Mouse (Mus musculus) kidney, postnatal 0 days (tissue): Measurements from ENCODE around the gene Rpl38. TPM values are rescaled to one million over a fixed set of nuclear protein-coding genes. Genes with fewer than 3 reads are reported as not detected.

Experiments
- ATAC-seq: fragments of 200-750 bp; cut with Nextera tagmentation; replicated peaks from 2 replicates; pipeline ENCODE4 v1.8.0; 2017; ENCODE audit warnings: low read depth, moderate number of reproducible peaks, moderate TSS enrichment, moderate library complexity; ENCODE audit not compliant: low FRiP score
- DNase-seq: peaks from one replicate; pipeline ENCODE4 v3.0.0-alpha.2; 2016; ENCODE audit warnings: low spot score
- H3K27ac ChIP-seq: fragments of 300-500 bp; sonication (generic); 2 replicates; pipeline ENCODE4 v1.5.1; 2014; ENCODE audit warnings: mild to moderate bottlenecking
- H3K27me3 ChIP-seq: fragments of 300-500 bp; sonication (generic); 2 replicates; pipeline ENCODE4 v1.6.1; 2014; ENCODE audit warnings: low read length, mixed read lengths; ENCODE audit not compliant: insufficient read depth
- H3K36me3 ChIP-seq: fragments of 300-500 bp; sonication (generic); 2 replicates; pipeline ENCODE4 v1.6.1; 2014; ENCODE audit warnings: low read length, mixed read lengths; ENCODE audit not compliant: insufficient read depth
- H3K4me1 ChIP-seq: fragments of 300-500 bp; sonication (generic); replicated peaks from 2 replicates; pipeline ENCODE4 v1.6.1; 2014; ENCODE audit warnings: antibody characterized with exemption, low read length, mixed read lengths; ENCODE audit not compliant: insufficient read depth
- H3K4me2 ChIP-seq: fragments of 300-500 bp; sonication (generic); 2 replicates; pipeline ENCODE4 v1.6.1; 2014; ENCODE audit warnings: mild to moderate bottlenecking, low read length, moderate library complexity, mixed read lengths
- H3K4me3 ChIP-seq: fragments of 300-500 bp; sonication (generic); replicated peaks from 2 replicates; pipeline ENCODE4 v1.5.1; 2014; ENCODE audit warnings: low read depth, low read length
- H3K9ac ChIP-seq: fragments of 300-500 bp; sonication (generic); 2 replicates; pipeline ENCODE4 v1.6.1; 2014; ENCODE audit warnings: low read depth, low read length
- H3K9me3 ChIP-seq: fragments of 300-500 bp; sonication (generic); replicated peaks from 2 replicates; pipeline ENCODE4 v1.6.1; 2016; ENCODE audit warnings: low read length, inconsistent platforms, mixed read lengths
- CTCF ChIP-seq: IDR thresholded peaks from 2 replicates; pipeline ENCODE4 v1.5.1; 2016; ENCODE audit warnings: antibody characterized with exemption, low read depth, mild to moderate bottlenecking, moderate library complexity
- WGBS: fragments of 180-500 bp; shearing (Covaris S2); extraction: QIAGEN DNeasy Blood & Tissue Kit; methylation state at CpG from one replicate; pipeline ENCODE4 v1.1.7; 2014; 5-methylcytosine and 5-hydroxymethylcytosine counted together
- polyA plus RNA-seq: library from polyadenylated mRNA; unstranded; fragments of >200 nt; fragmentation: Nextera tagmentation; extraction: Ambion mirVana; gene quantifications from 2 replicates; pipeline ENCODE4 v1.2.1, GENCODE M21; 2015

The Rpl38 gene
- polyA plus RNA-seq, 1 experiment from 2014 or later: 1,429 TPM

DNA sequence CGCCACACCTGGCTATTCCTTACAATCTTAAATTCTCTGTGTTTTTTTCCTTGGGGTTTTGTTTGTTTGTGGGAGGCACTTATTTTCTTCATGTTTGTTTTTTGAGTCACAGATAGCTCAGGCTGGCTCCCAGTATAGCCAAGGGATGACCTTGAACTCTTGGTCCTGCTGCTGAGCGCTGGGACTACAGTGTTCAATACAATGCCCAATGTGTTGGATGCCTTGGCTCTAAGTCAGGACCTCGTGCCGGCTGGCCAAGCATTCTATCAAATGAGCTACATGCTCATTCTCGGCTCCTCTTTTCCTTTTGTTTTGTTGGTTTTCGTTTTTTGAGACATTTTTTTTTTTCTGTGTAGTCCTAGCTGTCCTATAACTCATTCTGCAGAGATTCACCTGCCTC is 25.1 kb downstream of the Rpl38 start:
- TF ChIP-seq CTCF: no peak
- DNase-seq: no peak
- Histone ChIP-seq H3K9ac (no peak overlapping the region), H3K4me3 (no peak overlapping the region), H3K27ac (no peak overlapping the region), H3K4me1 (no peaks in the 10 kb centered on the region), H3K4me2 (no peak overlapping the region), H3K36me3 (no peaks in the 10 kb centered on the region), H3K27me3 (no peaks in the 10 kb centered on the region), H3K9me3 (no peaks in the 10 kb centered on the region)
- ATAC-seq: no peak
- 94% methylated on average over 6 of the region's 6 CpGs for WGBS

DNA sequence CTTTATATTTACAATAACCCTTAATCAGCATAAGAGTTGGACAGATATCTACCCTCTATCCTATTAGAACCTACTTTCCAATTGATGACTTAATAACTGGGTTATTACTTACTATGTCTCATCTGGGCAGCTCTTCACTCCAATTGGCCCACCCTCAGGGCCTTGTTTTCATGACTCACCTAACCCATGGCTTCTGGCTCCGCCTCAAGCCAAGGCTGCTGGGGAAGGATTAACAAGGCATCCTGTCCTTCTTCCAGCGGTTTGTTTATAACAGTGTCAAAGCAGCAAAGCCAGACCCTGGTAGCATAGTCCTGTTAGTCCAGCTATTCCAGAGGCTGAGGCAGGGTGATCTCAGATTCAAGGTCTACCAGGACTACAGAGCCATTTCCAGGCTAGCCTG is 26.1 kb downstream of the Rpl38 start:
- no peak for ATAC-seq
- TF ChIP-seq CTCF: no peak
- Histone ChIP-seq H3K27me3 (no peaks in the 10 kb centered on the region), H3K36me3 (no peaks in the 10 kb centered on the region), H3K4me2 (no peak overlapping the region), H3K4me3 (no peak overlapping the region), H3K27ac (no peak overlapping the region), H3K9ac (no peak overlapping the region), H3K4me1 (no peaks in the 10 kb centered on the region), H3K9me3 (no peaks in the 10 kb centered on the region)
- DNase-seq: no peak
- WGBS: 87% methylated on average over 2 of the region's 2 CpGs

DNA sequence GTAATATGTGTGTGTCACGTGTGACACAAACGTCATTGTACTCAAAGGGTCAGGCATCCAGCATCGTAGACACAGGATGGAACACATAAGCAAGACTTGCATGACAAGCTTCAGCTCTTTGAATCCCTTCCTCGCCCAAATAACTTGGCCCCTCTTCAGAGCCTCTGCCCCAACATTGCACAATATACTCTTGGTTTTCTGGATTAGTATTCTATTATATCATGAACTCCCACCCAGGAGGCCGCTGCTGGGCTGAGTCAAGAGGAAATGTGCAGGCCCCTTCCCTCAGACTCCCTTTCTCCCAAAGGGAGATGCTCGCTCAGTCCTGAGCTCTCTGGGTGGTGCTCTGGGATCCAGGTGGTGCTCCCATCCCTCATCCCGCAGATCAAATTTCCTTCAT is 30.2 kb downstream of the Rpl38 start:
- H3K9ac ChIP-seq: no peak overlapping the region
- no peak overlapping the region for H3K4me2 ChIP-seq
- no peaks in the 10 kb centered on the region for H3K4me1 ChIP-seq
- DNase-seq (no peak), ATAC-seq (no peak)
- H3K36me3 ChIP-seq: no peaks in the 10 kb centered on the region
- TF ChIP-seq CTCF: no peak
- no peaks in the 10 kb centered on the region for H3K9me3 ChIP-seq
- no peaks in the 10 kb centered on the region for H3K27me3 ChIP-seq
- 93% methylated on average over 7 of the region's 7 CpGs for WGBS
- no peak overlapping the region for H3K4me3 ChIP-seq
- no peak overlapping the region for H3K27ac ChIP-seq

DNA sequence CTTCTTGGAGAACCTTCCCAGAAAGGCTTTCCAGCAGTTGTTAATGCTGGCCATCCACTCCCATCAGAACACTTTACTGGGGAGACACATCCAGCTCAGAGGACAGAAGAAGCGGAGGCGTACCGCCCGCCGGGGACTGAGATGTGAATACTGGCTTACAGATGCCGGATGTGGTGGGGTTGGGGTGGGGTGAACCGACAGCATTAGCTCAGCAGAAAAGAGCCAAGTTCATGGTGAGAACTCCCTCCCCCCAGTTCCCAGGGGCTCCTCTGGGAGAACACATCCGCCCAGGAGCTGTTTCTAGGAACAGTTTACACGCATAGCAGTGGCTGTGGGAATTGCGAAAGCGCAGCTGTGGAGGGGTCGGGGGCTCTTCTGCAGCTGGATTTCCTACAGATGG is 31.2 kb downstream of the Rpl38 start:
- Histone ChIP-seq H3K36me3 (no peaks in the 10 kb centered on the region), H3K9me3 (no peaks in the 10 kb centered on the region), H3K27me3 (no peaks in the 10 kb centered on the region), H3K4me1 (no peaks in the 10 kb centered on the region), H3K9ac (no peak overlapping the region), H3K4me2 (no peak overlapping the region), H3K27ac (0 out of 2 replicates have a peak overlapping the region, but pooled peaks have one; percentile 25), H3K4me3 (no peak overlapping the region)
- no peak for TF ChIP-seq CTCF
- DNase-seq: peak; percentile 80
- WGBS: 63% methylated on average over 12 of the region's 12 CpGs
- ATAC-seq: no peak; the same call in 1 of the 2 replicates

DNA sequence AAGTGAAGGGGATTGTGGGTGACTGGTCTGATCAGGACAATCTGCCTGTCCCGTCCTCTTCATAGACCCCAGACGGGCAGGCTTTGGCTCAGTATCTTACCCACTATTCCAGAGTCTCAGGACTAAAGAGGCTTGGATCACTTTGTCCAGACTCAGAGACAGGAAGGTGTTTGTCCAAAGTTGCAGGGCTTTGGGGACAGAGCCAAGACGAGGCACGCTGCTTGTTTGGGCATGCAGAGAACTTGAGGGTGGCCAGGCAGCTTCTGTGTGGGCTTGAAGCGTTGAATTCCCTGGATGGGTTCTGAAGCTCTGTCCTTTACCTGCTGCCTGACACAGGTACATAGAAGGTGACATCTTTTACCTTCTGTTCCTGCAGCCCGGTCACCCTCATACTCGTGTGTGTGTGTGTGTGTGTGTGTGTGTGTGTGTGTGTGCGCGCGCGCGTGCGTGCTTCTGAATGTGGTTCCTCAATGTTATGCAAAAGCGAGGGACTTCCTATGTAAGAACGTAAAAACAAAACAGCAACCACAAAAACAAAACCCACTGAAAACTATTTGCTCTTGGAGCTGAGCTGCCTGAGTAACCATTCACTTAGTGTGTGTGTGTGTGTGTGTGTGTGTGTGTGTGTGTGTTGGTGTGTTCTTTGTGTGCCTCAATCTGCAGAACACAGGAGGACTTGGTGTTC is 34.1 kb downstream of the Rpl38 start:
- Histone ChIP-seq H3K27me3 (no peaks in the 10 kb centered on the region), H3K4me3 (no peak overlapping the region), H3K36me3 (no peaks in the 10 kb centered on the region), H3K4me1 (no peaks in the 10 kb centered on the region), H3K9me3 (no peaks in the 10 kb centered on the region), H3K9ac (no peak overlapping the region), H3K4me2 (no peak overlapping the region), H3K27ac (no peak overlapping the region)
- no peak for DNase-seq
- WGBS: 89% methylated on average over 15 of the region's 15 CpGs
- ATAC-seq: no peak
- TF ChIP-seq CTCF: no peak

DNA sequence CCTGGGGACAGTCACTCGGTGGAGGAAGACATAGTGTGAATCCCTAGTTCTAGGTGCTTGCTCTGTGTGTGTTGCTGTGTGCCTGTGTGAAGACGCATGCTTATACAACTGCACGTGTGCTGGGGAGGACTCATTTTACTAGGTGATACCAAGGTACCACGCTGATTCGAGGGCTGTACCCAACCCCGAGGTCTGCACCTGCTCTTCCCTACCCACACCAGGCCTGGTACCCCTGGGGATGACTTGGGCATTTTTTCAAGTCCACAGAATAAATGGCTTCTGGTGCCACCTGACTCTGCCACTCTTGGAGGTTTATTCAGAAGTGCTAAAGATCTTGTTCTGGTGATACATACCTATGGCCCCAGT is 34.7 kb downstream of the Rpl38 start:
- no peak for DNase-seq
- ATAC-seq: no peak
- no peak overlapping the region for H3K4me2 ChIP-seq
- WGBS: 86% methylated on average over 6 of the region's 6 CpGs
- no peaks in the 10 kb centered on the region for H3K9me3 ChIP-seq
- no peak overlapping the region for H3K27ac ChIP-seq
- no peak for TF ChIP-seq CTCF
- no peak overlapping the region for H3K4me3 ChIP-seq
- no peaks in the 10 kb centered on the region for H3K27me3 ChIP-seq
- no peaks in the 10 kb centered on the region for H3K36me3 ChIP-seq
- H3K4me1 ChIP-seq: no peaks in the 10 kb centered on the region
- no peak overlapping the region for H3K9ac ChIP-seq
